Mouse (Mus musculus): Measurements from ENCODE around the gene Ldlr.

DNA sequence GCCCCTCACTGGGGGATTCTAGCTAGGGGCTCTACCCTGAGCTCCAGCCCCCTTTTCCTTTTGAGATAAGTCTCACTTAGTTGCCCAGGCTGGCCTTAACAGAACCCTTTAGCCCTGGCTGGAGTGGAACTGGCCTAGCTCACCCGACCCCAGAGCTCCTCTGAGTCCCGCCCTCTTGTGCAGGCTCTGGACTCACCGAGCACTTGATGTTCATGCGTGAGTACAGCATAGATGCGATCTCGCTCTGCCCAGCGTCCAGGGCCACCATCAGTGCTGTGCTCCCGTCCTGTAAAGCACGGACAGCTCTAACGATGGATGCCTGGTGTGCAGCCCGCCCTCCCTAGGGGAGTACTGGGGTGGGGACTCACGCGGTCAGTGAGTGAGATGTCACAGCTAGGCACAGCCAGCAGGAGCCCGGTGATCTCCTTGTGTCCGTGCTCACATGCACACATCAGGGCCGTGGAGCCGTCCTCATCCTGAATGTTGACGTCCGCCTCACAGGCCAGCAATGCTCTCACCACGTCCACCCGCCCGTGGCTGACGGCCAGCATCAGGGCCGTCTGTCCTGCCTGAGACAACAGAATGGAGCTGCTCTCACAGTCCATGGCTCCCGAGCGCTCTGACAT is 46.4 kb downstream of the Ldlr start:
- no peak for TF ChIP-seq POLR2A (IDR thresholded peaks at IDR 0.05; ENCODE audit: borderline replicate concordance, low read depth, low read length)
- no peak for TF ChIP-seq CTCF (IDR thresholded peaks at IDR 0.05; ENCODE audit: low read depth, low read length)

Data from bone marrow macrophage, adult 2 months (primary cell).